Mouse (Mus musculus) liver, adult 2 months (tissue): ENCODE measurements around the gene Gm6583. TPM values are rescaled to one million over a fixed set of nuclear protein-coding genes. Genes with fewer than 3 reads are reported as not detected.

Experiments used
- DNase-seq: peaks from one replicate; pipeline ENCODE4 v3.0.0-alpha.2; 2011; ENCODE audit warnings: low read depth, low spot score; ENCODE audit errors: extremely low read depth
- H3K27ac ChIP-seq: fragments of 200-500 bp; replicated peaks from 2 replicates; pipeline ENCODE4 v1.5.1; 2012; ENCODE audit warnings: low read depth, mild to moderate bottlenecking, control low read depth, inconsistent platforms, low read length; ENCODE audit not compliant: insufficient read depth
- H3K27me3 ChIP-seq: fragments of 200-500 bp; 2 replicates; pipeline ENCODE4 v1.6.1; 2012; ENCODE audit warnings: mild to moderate bottlenecking, moderate library complexity, low read length, inconsistent platforms; ENCODE audit not compliant: control insufficient read depth, insufficient read depth
- H3K36me3 ChIP-seq: fragments of 200-500 bp; 2 replicates; pipeline ENCODE4 v1.6.1; 2012; ENCODE audit warnings: low read length, inconsistent platforms; ENCODE audit not compliant: control insufficient read depth, insufficient read depth
- H3K4me1 ChIP-seq: fragments of 200-500 bp; 2 replicates; pipeline ENCODE4 v1.6.1; 2011; ENCODE audit warnings: low read length; ENCODE audit not compliant: control insufficient read depth, insufficient read depth
- H3K4me3 ChIP-seq: fragments of 200-500 bp; 2 replicates; pipeline ENCODE4 v1.5.1; 2011; ENCODE audit warnings: low read depth, mild to moderate bottlenecking, control low read depth, low read length, moderate library complexity; ENCODE audit not compliant: insufficient read depth
- H3K79me2 ChIP-seq: fragments of 200-500 bp; 2 replicates; pipeline ENCODE4 v1.6.1; 2012; ENCODE audit warnings: inconsistent platforms, mild to moderate bottlenecking, low read length, moderate library complexity; ENCODE audit not compliant: control insufficient read depth, insufficient read depth
- H3K9ac ChIP-seq: fragments of 200-500 bp; 2 replicates; pipeline ENCODE4 v1.6.1; 2012; ENCODE audit warnings: low read depth, mild to moderate bottlenecking, control low read depth, inconsistent platforms, low read length
- CTCF ChIP-seq: fragments of 200-500 bp; IDR thresholded peaks from 2 replicates; pipeline ENCODE4 v1.5.1; 2011; ENCODE audit warnings: low read depth, low read length, control low read depth
- POLR2A ChIP-seq: fragments of 200-500 bp; IDR thresholded peaks from 2 replicates; pipeline ENCODE4 v1.6.1; 2011; ENCODE audit warnings: low read length, control low read depth; ENCODE audit not compliant: insufficient read depth; ENCODE audit errors: extremely low read depth
- WGBS: fragments of 180-500 bp; shearing (Covaris S2); methylation state at CpG from one replicate; pipeline ENCODE4 v1.1.7; 2018; 5-methylcytosine and 5-hydroxymethylcytosine counted together
- polyA plus RNA-seq: library from polyadenylated mRNA; depleted of rRNA; stranded (reverse); fragments of >200 nt; gene quantifications from 2 replicates; pipeline ENCODE4 v1.2.3, GENCODE M21; 2012
- total RNA-seq: library from RNA; depleted of rRNA; stranded (reverse); fragments of >200 nt; gene quantifications from 2 replicates; pipeline ENCODE4 v1.2.3, GENCODE M21; 2014

Gene Gm6583
- total and polyA plus RNA-seq, 2 experiments, result 0.09 TPM; not detected in 1

DNA sequence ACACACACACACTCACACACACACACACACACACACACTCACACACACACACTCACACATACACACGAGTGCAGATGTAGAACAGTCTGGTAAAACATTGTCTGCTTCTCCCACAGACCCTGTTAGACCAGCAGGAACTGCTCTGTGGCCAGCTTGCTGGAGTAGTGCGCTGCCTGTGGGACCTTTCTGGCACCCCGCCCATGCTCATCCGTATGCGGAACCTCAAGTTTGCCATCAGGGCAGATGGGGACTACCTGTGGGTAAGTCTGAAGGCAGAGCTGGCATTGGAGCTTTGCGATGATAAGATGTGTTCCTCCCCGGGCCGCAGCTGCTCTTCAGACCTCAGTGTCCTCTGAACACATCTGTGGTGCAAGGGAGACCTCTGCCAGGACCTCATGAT is 6.7 kb downstream of the Gm6583 start:
- WGBS, result 87% methylated on average over 8 of the region's 8 CpGs
- DNase-seq, result no peak
- no peak overlapping the region for H3K9ac ChIP-seq
- peaks cover 7% of the 10 kb centered on the region for H3K4me1 ChIP-seq
- H3K36me3 ChIP-seq, result peaks cover 9% of the 10 kb centered on the region; the same call in 1 of the 2 replicates
- H3K27ac ChIP-seq, result no peak overlapping the region
- no peaks in the 10 kb centered on the region for H3K79me2 ChIP-seq
- TF ChIP-seq CTCF, result no peak
- TF ChIP-seq POLR2A, result no peak
- no peaks in the 10 kb centered on the region for H3K27me3 ChIP-seq
- H3K4me3 ChIP-seq, result no peak overlapping the region

DNA sequence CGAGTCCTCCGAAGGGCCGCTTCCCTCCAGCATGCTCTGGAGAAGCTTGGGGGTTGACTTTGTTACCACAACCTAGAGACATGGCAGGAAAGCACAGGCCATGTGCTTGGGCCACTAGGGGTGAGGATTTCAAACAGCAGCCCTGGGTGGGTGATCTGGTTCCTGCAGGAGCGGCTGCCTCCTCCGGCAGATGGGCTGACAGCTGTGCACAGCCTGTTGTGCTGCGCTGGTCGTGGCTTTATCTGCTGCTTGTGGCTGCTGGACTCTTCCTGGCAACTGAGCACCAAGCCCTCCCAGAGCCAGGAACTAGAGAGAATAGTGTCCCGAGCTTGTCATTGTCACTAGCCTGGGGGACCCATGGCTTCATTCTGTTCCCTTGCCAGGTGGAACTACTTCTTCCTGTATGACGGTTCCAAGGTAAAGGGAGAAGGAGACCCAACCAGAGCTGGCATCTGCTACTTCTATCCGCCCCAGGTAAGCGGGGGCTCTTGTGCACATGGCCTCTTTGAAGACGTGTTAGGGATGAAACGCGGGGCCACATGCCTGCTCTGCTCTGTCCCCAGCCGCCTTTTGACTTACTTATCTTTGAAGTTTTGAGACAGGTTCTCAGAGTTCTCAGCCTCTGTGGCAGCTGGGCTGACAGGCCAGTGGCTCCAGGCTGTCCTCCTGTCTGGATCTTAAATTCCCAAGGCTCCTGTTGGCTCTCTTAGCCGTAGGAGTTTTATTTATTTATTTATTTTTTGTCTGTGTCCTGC is 9.4 kb downstream of the Gm6583 start:
- no peak overlapping the region for H3K27ac ChIP-seq
- no peak for TF ChIP-seq CTCF
- TF ChIP-seq POLR2A, result no peak
- peaks cover 12% of the 10 kb centered on the region for H3K4me1 ChIP-seq
- WGBS, result 91% methylated on average over 16 of the region's 16 CpGs
- H3K4me3 ChIP-seq, result no peak overlapping the region
- H3K79me2 ChIP-seq, result no peaks in the 10 kb centered on the region
- peaks cover 9% of the 10 kb centered on the region; the same call in 1 of the 2 replicates for H3K36me3 ChIP-seq
- no peak overlapping the region for H3K9ac ChIP-seq
- DNase-seq, result no peak
- H3K27me3 ChIP-seq, result no peaks in the 10 kb centered on the region

DNA sequence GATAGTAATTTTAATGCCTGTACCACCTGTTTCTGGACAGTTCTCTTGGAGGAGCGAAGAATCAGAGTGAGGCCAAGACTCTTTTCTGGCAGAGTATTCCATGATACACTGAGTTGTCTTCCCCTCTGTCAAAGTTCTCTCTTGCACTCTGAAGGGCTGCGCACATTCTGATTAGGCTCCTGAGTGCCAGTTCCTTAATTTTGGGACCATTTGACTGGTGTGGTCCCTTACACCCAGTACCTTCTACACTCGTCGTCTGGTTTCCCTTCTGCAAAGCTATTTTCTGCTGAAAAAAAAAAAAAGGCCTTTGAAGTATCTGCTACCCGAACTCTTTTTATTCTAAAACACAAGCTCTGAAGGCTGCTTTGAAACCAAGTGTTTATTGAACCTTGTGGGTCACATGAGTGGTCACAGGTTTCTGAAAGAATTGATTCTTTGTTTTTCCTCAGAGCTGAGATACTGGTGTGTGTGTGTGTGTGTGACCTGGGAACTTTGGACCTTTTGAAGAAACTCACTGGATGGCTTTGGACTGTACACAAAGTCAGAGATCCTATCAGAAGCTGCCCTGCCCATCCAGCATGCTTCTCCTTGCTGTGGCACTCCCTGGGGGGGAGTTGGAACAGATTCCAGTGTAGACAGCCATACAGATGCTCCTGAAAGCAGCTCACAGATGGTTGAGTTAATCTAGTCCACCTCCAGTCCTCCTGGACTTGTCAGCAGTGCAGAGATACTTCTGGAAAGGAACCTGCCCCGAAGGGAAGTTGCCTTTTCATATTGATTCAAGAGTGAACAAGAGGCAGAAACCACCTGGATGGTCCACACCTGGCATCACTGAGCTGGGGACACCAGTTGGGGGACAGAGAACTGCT is 11.5 kb downstream of the Gm6583 start:
- TF ChIP-seq POLR2A, result no peak
- TF ChIP-seq CTCF, result no peak

DNA sequence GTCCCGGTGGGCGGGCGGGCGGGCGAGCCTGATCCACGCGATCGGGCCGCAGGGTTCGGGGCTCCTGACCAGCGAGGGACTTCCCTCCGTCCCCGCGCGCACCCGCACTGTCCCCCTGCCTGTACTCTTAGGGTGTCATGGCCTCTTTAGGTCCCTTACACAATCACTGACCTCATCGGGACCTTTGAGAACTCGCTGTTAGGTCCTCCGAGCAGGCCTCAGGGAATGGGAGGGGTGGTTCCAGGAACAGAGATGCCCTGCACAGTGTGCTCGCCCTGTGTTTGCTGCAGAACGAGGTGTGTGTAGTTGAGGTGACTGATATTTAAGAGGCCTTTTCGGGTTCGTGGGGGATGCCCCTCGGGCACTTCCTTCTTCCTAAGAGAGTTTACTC is 12.6 kb downstream of the Gm6583 start:
- no peaks in the 10 kb centered on the region for H3K27me3 ChIP-seq
- H3K79me2 ChIP-seq, result no peaks in the 10 kb centered on the region
- WGBS, result under 1% methylated on average over 24 of the region's 24 CpGs
- peak; percentile 53 for DNase-seq
- H3K9ac ChIP-seq, result peak overlapping the region; percentile 84
- peaks cover 2% of the 10 kb centered on the region; the same call in 1 of the 2 replicates for H3K36me3 ChIP-seq
- no peak for TF ChIP-seq POLR2A
- TF ChIP-seq CTCF, result no peak
- peak overlapping the region; percentile 86 for H3K27ac ChIP-seq
- H3K4me3 ChIP-seq, result peak overlapping the region; percentile 78
- peaks cover 12% of the 10 kb centered on the region for H3K4me1 ChIP-seq

More for the DNA sequence above, 11.5 kb downstream of the Gm6583 start:
- peak; percentile 87 for DNase-seq
- Histone ChIP-seq H3K27me3 (no peaks in the 10 kb centered on the region), H3K9ac (peak overlapping the region; percentile 32), H3K27ac (peak overlapping the region; percentile 86), H3K4me3 (no peak overlapping the region), H3K4me1 (peaks cover 12% of the 10 kb centered on the region), H3K79me2 (no peaks in the 10 kb centered on the region), H3K36me3 (peaks cover 2% of the 10 kb centered on the region; the same call in 1 of the 2 replicates)
- WGBS, result 41% methylated on average over 6 of the region's 6 CpGs

DNA sequence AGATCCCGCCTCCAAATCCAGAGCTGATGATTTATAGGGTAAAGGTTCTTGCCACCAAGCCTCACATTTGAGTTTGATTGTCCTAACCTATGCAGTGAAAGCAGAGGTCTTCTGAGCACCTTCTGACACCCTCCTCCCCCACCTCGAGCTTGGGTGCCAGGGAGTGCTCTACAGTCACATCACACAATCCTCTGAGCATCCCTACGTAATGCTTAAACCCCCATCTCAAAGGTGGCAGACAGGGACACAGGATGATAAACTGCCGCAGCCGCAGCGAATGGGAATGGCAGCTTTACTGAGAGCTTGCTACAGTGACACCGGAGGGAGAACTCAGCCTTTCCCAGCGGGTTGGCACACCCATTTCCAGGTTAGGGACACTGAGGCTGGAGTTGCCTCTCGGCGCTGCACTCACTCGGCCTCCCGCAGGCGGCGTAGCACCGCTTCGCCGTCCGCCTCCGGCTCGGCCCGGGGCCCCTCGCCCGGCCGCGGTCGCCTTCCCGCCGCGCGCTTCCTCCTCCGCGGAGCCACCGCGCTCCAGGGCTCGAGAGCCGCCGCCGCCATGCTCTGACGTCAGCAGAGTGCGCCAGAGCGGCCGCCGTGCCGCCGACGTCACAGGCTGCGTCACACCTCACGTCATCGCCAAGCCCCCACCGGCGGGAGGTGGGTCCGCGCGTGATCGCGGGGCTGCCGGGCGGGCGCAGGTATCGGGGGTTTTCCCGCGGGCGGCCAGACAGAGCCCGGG is 13.2 kb downstream of the Gm6583 start, which contains the start of the genes Srrd and Hps4:
Gene Srrd (minus strand): TSS at position 578 of the 742 bp plus-strand sequence.
Gene Hps4 (plus strand): TSS at position 621 of the 742 bp plus-strand sequence.
- peak within 1 kb of the TSS; percentile 86 for H3K27ac ChIP-seq
- peak within 1 kb of the TSS; percentile 84 for H3K9ac ChIP-seq
- 2% methylated on average over 64 of the region's 64 CpGs for WGBS
- H3K36me3 ChIP-seq, result no peaks in the 10 kb centered on the region; the same call in 1 of the 2 replicates
- no peak for DNase-seq
- H3K4me1 ChIP-seq, result peaks cover 12% of the 10 kb centered on the region
- H3K4me3 ChIP-seq, result peak within 1 kb of the TSS; percentile 78
- TF ChIP-seq POLR2A, result peak; percentile 39; the same call in 1 of the 2 replicates
- TF ChIP-seq CTCF, result no peak
- no peaks in the 10 kb centered on the region for H3K79me2 ChIP-seq
- no peaks in the 10 kb centered on the region for H3K27me3 ChIP-seq
